12 mouse cellular contexts compared by ENCODE assay signal in the genomic region with DNA sequence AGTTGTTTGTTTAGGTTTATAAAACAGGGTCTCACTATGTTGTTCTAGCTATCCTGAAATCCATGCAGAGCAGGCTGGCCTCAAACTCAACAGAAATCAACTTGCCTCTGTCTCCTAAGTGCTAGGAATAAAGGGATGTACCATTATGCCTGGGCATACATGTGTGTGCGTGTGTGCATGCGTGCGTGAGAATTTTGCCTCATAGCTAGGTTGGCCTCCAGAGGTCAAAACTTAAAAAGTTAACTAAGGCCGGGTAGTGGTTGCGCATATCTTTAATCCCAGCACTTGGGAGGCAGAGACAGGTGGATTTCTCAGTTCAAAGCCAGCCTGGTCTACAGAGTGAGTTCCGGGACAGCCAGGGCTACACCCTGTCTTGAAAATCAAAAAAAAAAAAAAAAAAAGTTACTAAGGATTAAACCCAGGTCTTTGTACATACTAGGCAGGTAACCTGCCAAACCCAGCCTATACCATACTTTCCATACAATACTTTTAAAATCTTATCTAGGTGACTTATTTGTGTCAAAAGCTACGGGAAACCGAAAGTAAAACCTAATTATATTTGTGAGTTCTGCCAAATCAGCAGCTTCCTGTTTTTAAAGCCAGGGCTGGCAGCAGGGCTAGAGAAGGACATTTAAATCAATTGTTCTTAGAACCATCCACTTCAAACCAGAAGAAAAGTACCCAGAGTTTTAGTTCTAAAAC. TPM values are rescaled to one million over a fixed set of nuclear protein-coding genes. Genes with fewer than 3 reads are reported as not detected.
A peak's percentile ranks its signal among the peaks of the same experiment; 100 is the strongest.
DNase-seq lines count a peak whose midpoint lies in the region; ATAC-seq and TF ChIP-seq lines count a peak whose summit lies in the region.
"Had no signal": no experiment of that assay in that cellular context is flagged by ENCODE, and none has a peak within 500 bp of the region (broad histone marks: within the 10 kb centered on the region; RNA-seq: fewer than 3 reads in every experiment).

No protein-coding gene starts in this region.

- 0 out of 2 replicates have a peak overlapping the region, but pooled peaks have one; percentile 8 for H3K27ac ChIP-seq in heart, embryonic 13.5 days (replicated peaks)
- H3K27ac ChIP-seq in liver, embryonic 16.5 days (ENCODE audit: low read length) = peak overlapping the region; percentile 52; the same call in 1 of the 2 replicates
- H3K27ac ChIP-seq in neural tube, embryonic 15.5 days (replicated peaks) = no peak overlapping the region
- no peak overlapping the region for H3K27ac ChIP-seq in cerebellum, adult 2 months (ENCODE audit: insufficient read depth, low read length)

- peak overlapping the region; percentile 14; the same call in 1 of the 2 replicates for H3K4me3 ChIP-seq in heart, embryonic 13.5 days
- peak overlapping the region; percentile 56 for H3K4me3 ChIP-seq in liver, embryonic 16.5 days (ENCODE audit: low read depth, low read length)
- no peak overlapping the region for H3K4me3 ChIP-seq in neural tube, embryonic 15.5 days (replicated peaks)
- H3K4me3 ChIP-seq in cerebellum, adult 2 months (replicated peaks; ENCODE audit: insufficient read depth, low read depth, low read length) = no peak overlapping the region

- H3K4me1 ChIP-seq in heart, embryonic 13.5 days = peaks cover 16% of the 10 kb centered on the region
- H3K4me1 ChIP-seq in liver, embryonic 16.5 days (ENCODE audit: control insufficient read depth, low read depth, low read length) = peaks cover 22% of the 10 kb centered on the region
- H3K4me1 ChIP-seq in neural tube, embryonic 15.5 days = peaks cover 13% of the 10 kb centered on the region
- H3K4me1 ChIP-seq in cerebellum, adult 2 months (ENCODE audit: control insufficient read depth, insufficient read depth, low read length) = no peaks in the 10 kb centered on the region

- peak; percentile 93 for DNase-seq in heart, adult 11 months
- DNase-seq in heart, postnatal 25 days (ENCODE audit: low spot score) = no peak
- DNase-seq in B cell, adult 2 months = peak; percentile 34 to 50
- no peak for DNase-seq in cerebellum, adult 2 months
- no peak for DNase-seq in ovary, postnatal 10 days (ENCODE audit: low spot score)
- DNase-seq: cerebellum, postnatal 36 days; gastrocnemius, postnatal 36 days; left cerebral cortex, postnatal 4 days had no signal

- H3K27me3 ChIP-seq in heart, embryonic 13.5 days (replicated peaks) = no peaks in the 10 kb centered on the region
- H3K27me3 ChIP-seq in liver, embryonic 16.5 days (ENCODE audit: control insufficient read depth, insufficient read depth, low read depth, low read length) = no peaks in the 10 kb centered on the region
- no peaks in the 10 kb centered on the region for H3K27me3 ChIP-seq in neural tube, embryonic 15.5 days (replicated peaks)
- no peaks in the 10 kb centered on the region for H3K27me3 ChIP-seq in cerebellum, adult 2 months (ENCODE audit: control insufficient read depth, insufficient read depth, low read length)

- intact Hi-C loops in heart, postnatal 25 days (cut with DNase I) = no loop called here

- no peak for TF ChIP-seq POLR2A in cerebellum, adult 2 months (IDR thresholded peaks at IDR 0.05; ENCODE audit: borderline replicate concordance, insufficient read depth, low read length)

- ATAC-seq in heart, embryonic 13.5 days (ENCODE audit: extremely low read depth, insufficient number of reproducible peaks, low FRiP score, low TSS enrichment) = no peak
- no peak for ATAC-seq in liver, embryonic 16.5 days (ENCODE audit: low read depth)
- ATAC-seq in neural tube, embryonic 15.5 days (ENCODE audit: low FRiP score) = no peak

- H3K9me3 ChIP-seq in heart, embryonic 13.5 days = no peaks in the 10 kb centered on the region
- no peaks in the 10 kb centered on the region for H3K9me3 ChIP-seq in liver, embryonic 16.5 days (replicated peaks; ENCODE audit: control insufficient read depth, low read length)
- H3K9me3 ChIP-seq in neural tube, embryonic 15.5 days (replicated peaks) = no peaks in the 10 kb centered on the region

- H3K4me2 ChIP-seq in heart, embryonic 13.5 days = no peak overlapping the region
- H3K4me2 ChIP-seq in liver, embryonic 16.5 days (ENCODE audit: low read depth, low read length) = peak overlapping the region; percentile 61
- H3K4me2 ChIP-seq in neural tube, embryonic 15.5 days = no peak overlapping the region

- whole genome bisulfite sequencing in heart, embryonic 13.5 days = 85% methylated on average over 8 of the region's 8 CpGs
- WGBS in liver, embryonic 16.5 days (ENCODE audit: insufficient replicate concordance) = 37% methylated on average over 8 of the region's 8 CpGs
- 89% methylated on average over 8 of the region's 8 CpGs for WGBS in neural tube, embryonic 15.5 days
- 86% methylated on average over 8 of the region's 8 CpGs for WGBS in cerebellum, adult 2 months

- no peak for TF ChIP-seq CTCF in cerebellum, adult 2 months (IDR thresholded peaks at IDR 0.05; ENCODE audit: borderline replicate concordance, insufficient read depth, low read depth, low read length)

- no peak overlapping the region for H3K9ac ChIP-seq in heart, embryonic 13.5 days
- H3K9ac ChIP-seq in liver, embryonic 16.5 days (ENCODE audit: low read depth, low read length) = peak overlapping the region; percentile 44
- H3K9ac ChIP-seq in neural tube, embryonic 15.5 days (replicated peaks) = no peak overlapping the region

- peaks cover 17% of the 10 kb centered on the region for H3K36me3 ChIP-seq in heart, embryonic 13.5 days
- no peaks in the 10 kb centered on the region for H3K36me3 ChIP-seq in liver, embryonic 16.5 days (ENCODE audit: control insufficient read depth, insufficient read depth)
- H3K36me3 ChIP-seq in neural tube, embryonic 15.5 days = peaks cover 5% of the 10 kb centered on the region; the same call in 1 of the 2 replicates

RNA-seq across cellular contexts. Expression of a gene that starts 4.1 kb away (rescaled TPM):
- total RNA-seq in heart, postnatal 25 days (2021) = 10 to 100 TPM; 21.6 to 22.4 TPM
- polyA plus RNA-seq in heart, embryonic 13.5 days (2015; fragmentation: Nextera tagmentation; extraction: Ambion mirVana) = 15.9 and 16.4 TPM in 2 replicates
- polyA plus RNA-seq in liver, embryonic 16.5 days (2015; fragmentation: Nextera tagmentation; extraction: Ambion mirVana) = 14.9 and 16.3 TPM in 2 replicates
- 11.9 and 14.6 TPM in 2 replicates for polyA plus RNA-seq in neural tube, embryonic 15.5 days (2015; fragmentation: Nextera tagmentation; extraction: Ambion mirVana)
- 22.4 and 22.6 TPM in 2 replicates for polyA plus RNA-seq in cerebellum, adult 2 months (2012; rRNA removed)

RNA-seq across cellular contexts. Expression of a gene that starts 44.1 kb away (rescaled TPM):
- not detected for total RNA-seq in heart, postnatal 25 days (2021)
- not detected in 2 replicates for polyA plus RNA-seq in heart, embryonic 13.5 days (2015; fragmentation: Nextera tagmentation; extraction: Ambion mirVana)
- polyA plus RNA-seq in liver, embryonic 16.5 days (2015; fragmentation: Nextera tagmentation; extraction: Ambion mirVana) = not detected in 2 replicates
- polyA plus RNA-seq in neural tube, embryonic 15.5 days (2015; fragmentation: Nextera tagmentation; extraction: Ambion mirVana) = 0.43 TPM in 1 of 2 replicates, not detected in the other
- polyA plus RNA-seq in cerebellum, adult 2 months (2012; rRNA removed) = 6.0 and 7.1 TPM in 2 replicates
- total RNA-seq: ES-E14; gastrocnemius, postnatal 36 days; left cerebral cortex, postnatal 4 days had no signal

RNA-seq across cellular contexts. Expression of a gene that starts 51.9 kb away (rescaled TPM):
- total RNA-seq in heart, postnatal 25 days (2021) = 10 to 100 TPM; 11.9 to 14.1 TPM
- polyA plus RNA-seq in heart, embryonic 13.5 days (2015; fragmentation: Nextera tagmentation; extraction: Ambion mirVana) = 2.6 TPM in 2 replicates
- polyA plus RNA-seq in liver, embryonic 16.5 days (2015; fragmentation: Nextera tagmentation; extraction: Ambion mirVana) = 1.4 and 1.8 TPM in 2 replicates
- 3.3 and 4.9 TPM in 2 replicates for polyA plus RNA-seq in neural tube, embryonic 15.5 days (2015; fragmentation: Nextera tagmentation; extraction: Ambion mirVana)
- polyA plus RNA-seq in cerebellum, adult 2 months (2012; rRNA removed) = 38.3 and 50.1 TPM in 2 replicates

Comparison
In these comparisons a context has a peak if more than half of its experiments do, and no peak if none do; other contexts are left out.
1. DNase-seq: peak in heart, adult 11 months (single experiment) and B cell, adult 2 months (2 of 2); none in heart, postnatal 25 days (single experiment), cerebellum, adult 2 months (0 of 2) and ovary, postnatal 10 days (single experiment).
2. H3K27ac ChIP-seq: peak in heart, embryonic 13.5 days (single experiment) and liver, embryonic 16.5 days (single experiment); none in neural tube, embryonic 15.5 days (single experiment) and cerebellum, adult 2 months (single experiment).
3. H3K4me3 ChIP-seq: peak in heart, embryonic 13.5 days (single experiment) and liver, embryonic 16.5 days (single experiment); none in neural tube, embryonic 15.5 days (single experiment) and cerebellum, adult 2 months (single experiment).